8 mouse cellular contexts compared by ENCODE assay signal in the genomic region with DNA sequence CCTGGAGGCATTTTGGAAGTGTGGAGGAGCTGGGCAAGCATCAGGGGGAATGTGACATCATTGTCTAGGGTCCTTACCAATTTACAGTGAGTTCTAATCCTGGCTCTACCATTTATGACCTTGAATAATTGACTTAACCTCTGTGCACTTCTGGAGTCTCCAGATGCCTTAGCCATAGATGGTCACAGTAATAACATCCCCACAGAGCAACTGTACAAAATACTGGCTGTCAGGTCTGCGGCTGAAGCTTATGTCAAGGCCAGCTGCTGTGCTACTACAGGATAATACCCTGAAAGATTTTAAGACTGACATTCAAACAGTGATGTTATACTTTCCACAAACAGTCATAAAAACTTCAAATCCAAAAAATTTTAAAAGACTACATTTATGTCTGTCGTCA. TPM values are rescaled to one million over a fixed set of nuclear protein-coding genes. Genes with fewer than 3 reads are reported as not detected.
DNase-seq lines count a peak whose midpoint lies in the region; ATAC-seq and TF ChIP-seq lines count a peak whose summit lies in the region.

No protein-coding gene starts in this region.

- peak overlapping the region; percentile 42; the same call in 1 of the 2 replicates for H3K27ac ChIP-seq in hindbrain, embryonic 11.5 days (ENCODE audit: low read depth, low read length)
- H3K27ac ChIP-seq in hindbrain, embryonic 16.5 days (ENCODE audit: low read depth, low read length), result no peak overlapping the region
- H3K27ac ChIP-seq in embryonic facial prominence, embryonic 13.5 days, result peak overlapping the region; percentile 85
- peak overlapping the region; percentile 67 for H3K27ac ChIP-seq in limb, embryonic 11.5 days (replicated peaks; ENCODE audit: low read depth, low read length)

- H3K4me1 ChIP-seq in hindbrain, embryonic 11.5 days (replicated peaks; ENCODE audit: control insufficient read depth, insufficient read depth, low read length), result 0 out of 2 replicates have a peak, but pooled peaks cover 7% of the 10 kb centered on the region
- H3K4me1 ChIP-seq in hindbrain, embryonic 16.5 days (ENCODE audit: control insufficient read depth, insufficient read depth, low read depth, low read length), result peaks cover 13% of the 10 kb centered on the region
- peaks cover 35% of the 10 kb centered on the region for H3K4me1 ChIP-seq in embryonic facial prominence, embryonic 13.5 days
- peaks cover 27% of the 10 kb centered on the region for H3K4me1 ChIP-seq in limb, embryonic 11.5 days (ENCODE audit: control insufficient read depth, insufficient read depth, low read length)

- no peaks in the 10 kb centered on the region for H3K79me2 ChIP-seq in C2C12 (ENCODE audit: control insufficient read depth, insufficient read depth)

- H3K9ac ChIP-seq in hindbrain, embryonic 11.5 days (ENCODE audit: low read depth, low read length), result no peak overlapping the region
- H3K9ac ChIP-seq in hindbrain, embryonic 16.5 days (ENCODE audit: low read depth, low read length), result no peak overlapping the region
- no peak overlapping the region for H3K9ac ChIP-seq in embryonic facial prominence, embryonic 13.5 days
- no peak overlapping the region for H3K9ac ChIP-seq in limb, embryonic 11.5 days (ENCODE audit: low read length)

- no peaks in the 10 kb centered on the region for H3K27me3 ChIP-seq in hindbrain, embryonic 11.5 days (ENCODE audit: control insufficient read depth, insufficient read depth, low read length)
- H3K27me3 ChIP-seq in hindbrain, embryonic 16.5 days (replicated peaks; ENCODE audit: control insufficient read depth, insufficient read depth, low read length), result no peaks in the 10 kb centered on the region
- no peaks in the 10 kb centered on the region for H3K27me3 ChIP-seq in C2C12 (ENCODE audit: control insufficient read depth, insufficient read depth, insufficient read length)
- H3K27me3 ChIP-seq in embryonic facial prominence, embryonic 13.5 days, result no peaks in the 10 kb centered on the region
- H3K27me3 ChIP-seq in limb, embryonic 11.5 days (ENCODE audit: control insufficient read depth, insufficient read depth, low read length), result no peaks in the 10 kb centered on the region

- no peaks in the 10 kb centered on the region for H3K36me3 ChIP-seq in hindbrain, embryonic 11.5 days (ENCODE audit: control insufficient read depth, insufficient read depth, low read length)
- no peaks in the 10 kb centered on the region for H3K36me3 ChIP-seq in hindbrain, embryonic 16.5 days (ENCODE audit: control insufficient read depth, insufficient read depth, low read length)
- H3K36me3 ChIP-seq in C2C12 (ENCODE audit: control insufficient read depth, insufficient read depth), result no peaks in the 10 kb centered on the region
- no peaks in the 10 kb centered on the region for H3K36me3 ChIP-seq in embryonic facial prominence, embryonic 13.5 days
- no peaks in the 10 kb centered on the region for H3K36me3 ChIP-seq in limb, embryonic 11.5 days (ENCODE audit: control insufficient read depth, insufficient read depth, low read length)

- no peak overlapping the region for H3K4me2 ChIP-seq in hindbrain, embryonic 11.5 days (replicated peaks; ENCODE audit: low read depth, low read length)
- H3K4me2 ChIP-seq in hindbrain, embryonic 16.5 days (ENCODE audit: low read length), result no peak overlapping the region
- H3K4me2 ChIP-seq in embryonic facial prominence, embryonic 13.5 days, result no peak overlapping the region
- H3K4me2 ChIP-seq in limb, embryonic 11.5 days (ENCODE audit: low read depth, severe bottlenecking), result no peak overlapping the region

- no peak for DNase-seq in hindbrain, embryonic 11.5 days (ENCODE audit: low spot score)
- no peak for DNase-seq in limb, embryonic 11.5 days (ENCODE audit: low spot score)
- DNase-seq in thymus, postnatal 4 days, result no peak
- no peak for DNase-seq in frontal cortex, postnatal 14 days (ENCODE audit: low spot score in 2 of 2)
- no peak for DNase-seq in layer of hippocampus, adult 9-10 months (ENCODE audit: low spot score)

- no peak overlapping the region for H3ac ChIP-seq in C2C12 (ENCODE audit: control insufficient read depth, insufficient read length, low read depth)

- H3K79me3 ChIP-seq in C2C12 (ENCODE audit: low read depth), result no peaks in the 10 kb centered on the region

- H3K4me3 ChIP-seq in hindbrain, embryonic 11.5 days (ENCODE audit: low read depth, low read length), result no peak overlapping the region
- no peak overlapping the region for H3K4me3 ChIP-seq in hindbrain, embryonic 16.5 days (ENCODE audit: low read length)
- H3K4me3 ChIP-seq in C2C12 (ENCODE audit: insufficient read depth, poor library complexity, severe bottlenecking), result no peak overlapping the region
- no peak overlapping the region for H3K4me3 ChIP-seq in embryonic facial prominence, embryonic 13.5 days
- no peak overlapping the region for H3K4me3 ChIP-seq in limb, embryonic 11.5 days (ENCODE audit: low read depth, low read length)

- no peak for TF ChIP-seq CTCF in C2C12 (IDR thresholded peaks at IDR 0.05; ENCODE audit: control insufficient read depth, insufficient read depth, insufficient read length)

- no peaks in the 10 kb centered on the region for H3K9me3 ChIP-seq in hindbrain, embryonic 11.5 days (ENCODE audit: control insufficient read depth, low read length)
- H3K9me3 ChIP-seq in hindbrain, embryonic 16.5 days (ENCODE audit: control insufficient read depth, low read length), result no peaks in the 10 kb centered on the region
- no peaks in the 10 kb centered on the region for H3K9me3 ChIP-seq in embryonic facial prominence, embryonic 13.5 days
- H3K9me3 ChIP-seq in limb, embryonic 11.5 days (ENCODE audit: control insufficient read depth, low read length), result no peaks in the 10 kb centered on the region

- WGBS in hindbrain, embryonic 11.5 days, result 76% methylated on average over 2 of the region's 2 CpGs
- 69% methylated on average over 2 of the region's 2 CpGs for WGBS in hindbrain, embryonic 16.5 days
- WGBS in embryonic facial prominence, embryonic 13.5 days, result 57% methylated on average over 2 of the region's 2 CpGs
- 67% methylated on average over 2 of the region's 2 CpGs for WGBS in limb, embryonic 11.5 days

- ATAC-seq in hindbrain, embryonic 11.5 days (ENCODE audit: low FRiP score), result 0 out of 2 replicates have a peak, but pooled peaks have one; percentile 6
- no peak for ATAC-seq in hindbrain, embryonic 16.5 days
- no peak for ATAC-seq in embryonic facial prominence, embryonic 13.5 days (ENCODE audit: insufficient number of reproducible peaks, insufficient read depth, low FRiP score, low TSS enrichment, low read depth)
- no peak for ATAC-seq in limb, embryonic 11.5 days (ENCODE audit: insufficient number of reproducible peaks, low FRiP score, low TSS enrichment, low read depth)

TF ChIP-seq in C2C12, 6 proteins besides CTCF, POLR2A, EP300 and RAD21:
- no peak for TF ChIP-seq USF1 (IDR thresholded peaks at IDR 0.05; ENCODE audit: low read depth)
- no peak for TF ChIP-seq FOSL1 (IDR thresholded peaks at IDR 0.05; ENCODE audit: insufficient read depth, low read length, poor library complexity, severe bottlenecking)
- TF ChIP-seq MAX (IDR thresholded peaks at IDR 0.05), result no peak
- peak; percentile 25 for TF ChIP-seq MYOD1 (IDR thresholded peaks at IDR 0.05; ENCODE audit: control insufficient read depth, insufficient read length, low read depth)
- TF ChIP-seq CEBPB (IDR thresholded peaks at IDR 0.05; ENCODE audit: low read depth), result no peak

RNA-seq across cellular contexts. Expression of gene Tlr1, which starts 54.8 kb away (rescaled TPM):
- 0.46 and 0.60 TPM in 2 replicates for polyA plus RNA-seq in hindbrain, embryonic 11.5 days (2014; fragmentation: Nextera tagmentation; extraction: Ambion mirVana)
- 0.29 and 0.46 TPM in 2 replicates for polyA plus RNA-seq in hindbrain, embryonic 16.5 days (2015; fragmentation: Nextera tagmentation; extraction: Ambion mirVana)
- polyA plus RNA-seq in C2C12 (2012; fragmentation: generic; extraction: Trizol), result 0.01 TPM
- 0.72 and 0.76 TPM in 2 replicates for polyA plus RNA-seq in embryonic facial prominence, embryonic 13.5 days (2015; fragmentation: Nextera tagmentation; extraction: Ambion mirVana)
- polyA plus RNA-seq in limb, embryonic 11.5 days (2014; fragmentation: Nextera tagmentation; extraction: Ambion mirVana), result 0.23 and 0.36 TPM in 2 replicates
